Mouse (Mus musculus) left cerebral cortex, postnatal 4 days (tissue): ENCODE data around the gene L3mbtl2. TPM values are rescaled to one million over a fixed set of nuclear protein-coding genes. Genes with fewer than 3 reads are reported as not detected.
"Not testable (repeated sequence)": the region's sequence is repeated elsewhere in the genome, so short reads cannot be mapped to it uniquely, and the experiment has no call there.

Experiments used
- DNase-seq: peaks from one replicate; pipeline ENCODE4 v3.0.0-alpha.2; 2022
- intact Hi-C: fragments of 180-260 bp; cut with DNase I; formaldehyde crosslinking; loops from one replicate; pipeline ENCODE4 v1.15.1; 2025
- total RNA-seq, 2 experiments: library from RNA; stranded (reverse); gene quantifications; 2 replicates each; pipeline ENCODE4 v1.2.3; 2021

The L3mbtl2 gene
- total RNA-seq = 10 to 100 TPM; 35.6 to 39.8 TPM

- intact Hi-C loops = no loop called here
Observed at GRCm38 (mm10) chr15:81663697-81664561, at the start of gene L3mbtl2. Gene L3mbtl2, plus strand, starts transcription at chr15:81663889.

GRCm38 (mm10) chr15:81649516-81650455, 13.9 kb upstream of the L3mbtl2 start:
- intact Hi-C loops = no loop called here
- DNase-seq = peak; percentile 45

More at GRCm38 (mm10) chr15:81663697-81664561, at the start of gene L3mbtl2:
- DNase-seq = peak; percentile 92

GRCm38 (mm10) chr15:81650636-81651035, 13.1 kb upstream of the L3mbtl2 start:
- intact Hi-C loops = no loop called here
- DNase-seq = peak; percentile 75

GRCm38 (mm10) chr15:81661701-81662100, 2.0 kb upstream of the L3mbtl2 start:
- intact Hi-C loops = no loop called here
- DNase-seq = no peak

- DNase-seq = no peak
- intact Hi-C loops = no loop called here
Observed at GRCm38 (mm10) chr15:81663281-81663680, 408 bp upstream of the L3mbtl2 start.

GRCm38 (mm10) chr15:81666957-81667356, 3.3 kb downstream of the L3mbtl2 start:
- DNase-seq = no peak

GRCm38 (mm10) chr15:81670231-81670640, 6.5 kb downstream of the L3mbtl2 start:
- DNase-seq = peak; percentile 29
- intact Hi-C loops = no loop called here

More at GRCm38 (mm10) chr15:81666957-81667356, 3.3 kb downstream of the L3mbtl2 start:
- intact Hi-C loops = no loop called here

GRCm38 (mm10) chr15:81676637-81677036, 12.9 kb downstream of the L3mbtl2 start:
- DNase-seq = no peak
- intact Hi-C loops = no loop called here

- intact Hi-C loops = no loop called here
- no peak for DNase-seq
Observed at GRCm38 (mm10) chr15:81680301-81680805, 16.7 kb downstream of the L3mbtl2 start.

GRCm38 (mm10) chr15:81693366-81693966, 29.8 kb downstream of the L3mbtl2 start:
- no peak for DNase-seq
- intact Hi-C loops = no loop called here

GRCm38 (mm10) chr15:81693967-81694881, 30.5 kb downstream of the L3mbtl2 start:
- intact Hi-C loops = no loop called here
- DNase-seq = peak; percentile 82

- no peak for DNase-seq
- intact Hi-C loops = no loop called here
Observed at GRCm38 (mm10) chr15:81694891-81695290, 31.2 kb downstream of the L3mbtl2 start.

- intact Hi-C loops = no loop called here
- DNase-seq = peak; percentile 63
Observed at GRCm38 (mm10) chr15:81697175-81697574, 33.5 kb downstream of the L3mbtl2 start, which contains the start of gene Chadl. Gene Chadl, minus strand, starts transcription at chr15:81697287.

GRCm38 (mm10) chr15:81697847-81698246, 34.2 kb downstream of the L3mbtl2 start:
- intact Hi-C loops = no loop called here
- DNase-seq = no peak

- intact Hi-C loops = no loop called here
- DNase-seq = no peak
Observed at GRCm38 (mm10) chr15:81698532-81698931, 34.8 kb downstream of the L3mbtl2 start.

GRCm38 (mm10) chr15:81700161-81700560, 36.5 kb downstream of the L3mbtl2 start:
- no peak for DNase-seq

GRCm38 (mm10) chr15:81700601-81701000, 36.9 kb downstream of the L3mbtl2 start:
- no peak for DNase-seq
- intact Hi-C loops = no loop called here

More at GRCm38 (mm10) chr15:81700161-81700560, 36.5 kb downstream of the L3mbtl2 start:
- intact Hi-C loops = no loop called here

- intact Hi-C loops, DNase-seq: not testable (repeated sequence)
Observed at GRCm38 (mm10) chr15:81701350-81701749, 37.7 kb downstream of the L3mbtl2 start.
